Mouse (Mus musculus): ENCODE measurements at regions not wholly inside any gene's neighbourhood (a gene's known extent, or its start where the extent isn't known, plus 50 kb on each side); places are given as distances from the start of the nearest gene placed in this dataset.

- TF ChIP-seq EP300 (IDR thresholded peaks at IDR 0.05) (no peak), CTCF (IDR thresholded peaks at IDR 0.05) (no peak)
Observed at GRCm38 (mm10) chr2:50524838-50525615, 228.4 kb upstream of the Mmadhc start.

Data from lung, postnatal 0 days (tissue).